Mouse (Mus musculus) MEL (cell line): ENCODE results near the gene Ormdl1.

ENCODE experiments used
- BHLHE40 ChIP-seq: IDR thresholded peaks from 2 replicates; pipeline ENCODE4 v1.6.1; 2012; ENCODE audit warnings: low read depth, mild to moderate bottlenecking, inconsistent platforms, low read length, improper control_type of control experiment, borderline replicate concordance
- CHD2 ChIP-seq: IDR thresholded peaks from 2 replicates; pipeline ENCODE4 v1.6.1; 2011; ENCODE audit warnings: low read length, improper control_type of control experiment
- CTCF ChIP-seq, 3 experiments: IDR thresholded peaks in 2 of 3; conservative IDR thresholded peaks in 1 of 3; 2 replicates each; pipeline ENCODE4 v1.5.1; 2011 to 2012; ENCODE audit warnings: low read length in 3 of 3, low read depth in 2 of 3, mild to moderate bottlenecking in 2 of 3, improper control_type of control experiment in 1 of 3, inconsistent platforms in 1 of 3, mixed read lengths in 1 of 3, moderate library complexity in 1 of 3; ENCODE audit not compliant: control insufficient read depth in 1 of 3, insufficient read depth in 1 of 3, poor library complexity in 1 of 3, severe bottlenecking in 1 of 3
- E2F4 ChIP-seq: IDR thresholded peaks from 2 replicates; pipeline ENCODE4 v1.6.1; 2011; ENCODE audit warnings: low read depth, low read length, improper control_type of control experiment, borderline replicate concordance
- MAFK ChIP-seq: IDR thresholded peaks from 2 replicates; pipeline ENCODE4 v1.6.1; 2011; ENCODE audit warnings: low read depth, mild to moderate bottlenecking, low read length, improper control_type of control experiment, borderline replicate concordance
- MAX ChIP-seq: IDR thresholded peaks from 2 replicates; pipeline ENCODE4 v1.6.1; 2011; ENCODE audit warnings: low read length, improper control_type of control experiment
- MAZ ChIP-seq: IDR thresholded peaks from 2 replicates; pipeline ENCODE4 v1.6.1; 2012; ENCODE audit warnings: low read depth, mild to moderate bottlenecking, inconsistent platforms, low read length, improper control_type of control experiment
- MEF2A ChIP-seq: IDR thresholded peaks from 2 replicates; pipeline ENCODE4 v1.6.1; 2014; ENCODE audit warnings: low read depth, mild to moderate bottlenecking, inconsistent platforms, low read length, improper control_type of control experiment; ENCODE audit not compliant: poor library complexity, insufficient replicate concordance, severe bottlenecking; ENCODE audit errors: extremely low read depth
- POLR2A ChIP-seq, 2 experiments: IDR thresholded peaks; 2 replicates each; pipeline ENCODE4 v1.6.1; 2011 to 2012; ENCODE audit warnings: low read length in 2 of 2, mild to moderate bottlenecking in 2 of 2, control low read depth in 1 of 2, improper control_type of control experiment in 1 of 2, low read depth in 1 of 2, moderate library complexity in 1 of 2; ENCODE audit not compliant: control insufficient read depth in 1 of 2, insufficient read depth in 1 of 2, poor library complexity in 1 of 2
- TAL1 ChIP-seq: IDR thresholded peaks from 2 replicates; pipeline ENCODE4 v1.6.1; 2012; ENCODE audit warnings: mild to moderate bottlenecking, inconsistent platforms, low read length, moderate library complexity, mixed read lengths
- USF1 ChIP-seq: IDR thresholded peaks from 2 replicates; pipeline ENCODE4 v1.6.1; 2014; ENCODE audit warnings: low read depth, mild to moderate bottlenecking, inconsistent platforms, low read length, improper control_type of control experiment, moderate library complexity
- USF2 ChIP-seq, 2 experiments: IDR thresholded peaks; 2 replicates each; pipeline ENCODE4 v1.6.1; 2011 to 2012; ENCODE audit warnings: improper control_type of control experiment in 2 of 2, low read length in 2 of 2, borderline replicate concordance in 1 of 2, inconsistent platforms in 1 of 2, low read depth in 1 of 2, mild to moderate bottlenecking in 1 of 2; ENCODE audit not compliant: insufficient read depth in 1 of 2
- ZNF384 ChIP-seq: IDR thresholded peaks from 2 replicates; pipeline ENCODE4 v1.6.1; 2012; ENCODE audit warnings: low read depth, mild to moderate bottlenecking, inconsistent platforms, low read length, improper control_type of control experiment

DNA sequence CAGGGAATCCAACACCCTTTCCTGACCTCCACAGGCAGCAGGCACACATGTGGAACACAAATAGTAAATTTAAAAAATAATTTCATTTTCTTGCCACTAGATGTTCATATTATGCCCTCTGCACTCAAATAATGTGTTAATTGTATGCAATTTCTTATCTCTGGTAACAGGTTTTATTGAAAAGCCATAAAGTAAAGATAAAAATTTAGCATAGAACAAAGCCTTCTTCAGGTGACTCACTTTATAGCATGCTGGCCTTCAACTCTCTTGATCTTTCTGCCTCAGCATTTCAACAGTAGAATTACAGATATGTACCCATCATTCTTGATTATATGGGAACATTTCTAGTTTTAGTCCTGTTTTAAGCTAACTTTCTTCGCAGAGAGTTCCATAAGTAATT lies 27.4 kb downstream of the Ormdl1 start:
- TF ChIP-seq POLR2A (IDR thresholded peaks at IDR 0.05; ENCODE audit: control insufficient read depth in 1 of 2, insufficient read depth in 1 of 2, low read depth in 1 of 2, low read length in 2 of 2, poor library complexity in 1 of 2): no peak
- no peak for TF ChIP-seq MAFK
- TF ChIP-seq CTCF (IDR thresholded peaks at IDR 0.05 in 2 of 3, conservative IDR thresholded peaks at IDR 0.05 in 1 of 3; ENCODE audit: control insufficient read depth in 1 of 3, insufficient read depth in 1 of 3, low read depth in 2 of 3, low read length in 3 of 3, poor library complexity in 1 of 3, severe bottlenecking in 1 of 3): no peak
- TF ChIP-seq TAL1: no peak; the same call in 1 of the 2 replicates
- TF ChIP-seq MAZ: no peak
- no peak for TF ChIP-seq USF1
- no peak for TF ChIP-seq USF2 (IDR thresholded peaks at IDR 0.05; ENCODE audit: borderline replicate concordance in 1 of 2, insufficient read depth in 1 of 2, low read depth in 1 of 2, low read length in 2 of 2)
- TF ChIP-seq MAX: no peak
- no peak for TF ChIP-seq MEF2A
- no peak for TF ChIP-seq ZNF384
- no peak for TF ChIP-seq BHLHE40
- no peak for TF ChIP-seq E2F4
- no peak for TF ChIP-seq CHD2
